Mouse (Mus musculus) T-helper 2 cell (primary cell): ENCODE results near the gene Ccdc155.

ENCODE experiments used
- in situ Hi-C: fragments of 300-600 bp; cut with MboI, MseI; formaldehyde crosslinking; loops from one replicate; pipeline ENCODE4 v1.15.1; 2025; ENCODE audit warnings: high pct_unique_total_duplicates

The Ccdc155 gene

GRCm38 (mm10) chr7:45226421-45226820 lies 21.7 kb upstream of the Ccdc155 start:
- in situ Hi-C loops = no loop called here

- in situ Hi-C loops = no loop called here
Observed at GRCm38 (mm10) chr7:45224826-45225225, 20.1 kb upstream of the Ccdc155 start.

- in situ Hi-C loops = no loop called here
Observed at GRCm38 (mm10) chr7:45221680-45222079, 17.0 kb upstream of the Ccdc155 start.

- in situ Hi-C loops = no loop called here
Observed at GRCm38 (mm10) chr7:45216442-45217183, 11.9 kb upstream of the Ccdc155 start.

- in situ Hi-C loops = no loop called here
Observed at GRCm38 (mm10) chr7:45215673-45216441, 11.2 kb upstream of the Ccdc155 start, which contains the start of gene Tead2. Tead2 (plus strand) TSS chr7:45215753.

- in situ Hi-C loops = no loop called here
Observed at GRCm38 (mm10) chr7:45213708-45214107, 9.0 kb upstream of the Ccdc155 start.

- in situ Hi-C loops = no loop called here
Observed at GRCm38 (mm10) chr7:45212356-45212755, 7.7 kb upstream of the Ccdc155 start.

GRCm38 (mm10) chr7:45211851-45212251 lies 7.2 kb upstream of the Ccdc155 start, which contains the start of gene Dkkl1:
Dkkl1 (minus strand) TSS chr7:45212147.
- in situ Hi-C loops = no loop called here

- in situ Hi-C loops = no loop called here
Observed at GRCm38 (mm10) chr7:45211070-45211469, 6.4 kb upstream of the Ccdc155 start.

- in situ Hi-C loops = no loop called here
Observed at GRCm38 (mm10) chr7:45208260-45208659, 3.6 kb upstream of the Ccdc155 start.

GRCm38 (mm10) chr7:45202654-45203053 lies 2.0 kb downstream of the Ccdc155 start:
- in situ Hi-C loops = no loop called here

- in situ Hi-C loops = no loop called here
Observed at GRCm38 (mm10) chr7:45198961-45199360, 5.7 kb downstream of the Ccdc155 start.

- in situ Hi-C loops = no loop called here
Observed at GRCm38 (mm10) chr7:45198435-45198834, 6.3 kb downstream of the Ccdc155 start.

GRCm38 (mm10) chr7:45196994-45197393 lies 7.7 kb downstream of the Ccdc155 start:
- in situ Hi-C loops = no loop called here

GRCm38 (mm10) chr7:45196176-45196535 lies 8.5 kb downstream of the Ccdc155 start:
- in situ Hi-C loops = no loop called here

GRCm38 (mm10) chr7:45195341-45196175 lies 9.1 kb downstream of the Ccdc155 start:
- in situ Hi-C loops = no loop called here

- in situ Hi-C loops = no loop called here
Observed at GRCm38 (mm10) chr7:45193871-45194785, 10.6 kb downstream of the Ccdc155 start.

- in situ Hi-C loops = no loop called here
Observed at GRCm38 (mm10) chr7:45193406-45193805, 11.3 kb downstream of the Ccdc155 start.

GRCm38 (mm10) chr7:45192585-45193310 lies 11.9 kb downstream of the Ccdc155 start:
- in situ Hi-C loops = no loop called here

- in situ Hi-C loops = no loop called here
Observed at GRCm38 (mm10) chr7:45191803-45192363, 12.8 kb downstream of the Ccdc155 start.
